Mouse (Mus musculus) heart, postnatal 0 days (tissue): ENCODE measurements around the gene Tmem132c. TPM values are rescaled to one million over a fixed set of nuclear protein-coding genes. Genes with fewer than 3 reads are reported as not detected.

ENCODE experiments used
- ATAC-seq: fragments of 200-750 bp; cut with Nextera tagmentation; 2 replicates; pipeline ENCODE4 v1.8.0; 2017; ENCODE audit warnings: low read depth, moderate number of reproducible peaks, moderate library complexity; ENCODE audit not compliant: insufficient read depth
- DNase-seq: peaks from one replicate; pipeline ENCODE4 v3.0.0-alpha.2; 2016; ENCODE audit warnings: low spot score
- H3K27ac ChIP-seq: fragments of 300-500 bp; sonication (generic); 2 replicates; pipeline ENCODE4 v1.5.1; 2014; ENCODE audit warnings: low read depth, mild to moderate bottlenecking
- H3K27me3 ChIP-seq: fragments of 300-500 bp; sonication (generic); 2 replicates; pipeline ENCODE4 v1.6.1; 2014; ENCODE audit warnings: low read length, mixed read lengths; ENCODE audit not compliant: control insufficient read depth, insufficient read depth
- H3K36me3 ChIP-seq: fragments of 300-500 bp; sonication (generic); replicated peaks from 2 replicates; pipeline ENCODE4 v1.6.1; 2014; ENCODE audit warnings: low read length, mixed read lengths; ENCODE audit not compliant: control insufficient read depth, insufficient read depth
- H3K4me1 ChIP-seq: fragments of 300-500 bp; sonication (generic); 2 replicates; pipeline ENCODE4 v1.6.1; 2014; ENCODE audit warnings: antibody characterized with exemption; ENCODE audit not compliant: control insufficient read depth, insufficient read depth
- H3K4me2 ChIP-seq: fragments of 300-500 bp; sonication (generic); 2 replicates; pipeline ENCODE4 v1.6.1; 2014; ENCODE audit warnings: low read depth, mild to moderate bottlenecking, low read length, moderate library complexity
- H3K4me3 ChIP-seq: fragments of 300-500 bp; sonication (generic); 2 replicates; pipeline ENCODE4 v1.5.1; 2014; ENCODE audit warnings: low read depth, low read length
- H3K9ac ChIP-seq: fragments of 300-500 bp; sonication (generic); replicated peaks from 2 replicates; pipeline ENCODE4 v1.6.1; 2014; ENCODE audit warnings: low read depth, low read length, mixed read lengths
- H3K9me3 ChIP-seq: fragments of 300-500 bp; sonication (generic); replicated peaks from 2 replicates; pipeline ENCODE4 v1.6.1; 2016; ENCODE audit warnings: low read length; ENCODE audit not compliant: control insufficient read depth
- CTCF ChIP-seq: IDR thresholded peaks from 2 replicates; pipeline ENCODE4 v1.5.1; 2016; ENCODE audit warnings: antibody characterized with exemption, control low read depth, low read depth
- EP300 ChIP-seq: IDR thresholded peaks from 2 replicates; pipeline ENCODE4 v1.6.1; 2016; ENCODE audit warnings: antibody characterized with exemption, low read depth
- WGBS: fragments of 180-500 bp; shearing (Covaris S2); extraction: QIAGEN DNeasy Blood & Tissue Kit; methylation state at CpG from one replicate; pipeline ENCODE4 v1.1.7; 2014; 5-methylcytosine and 5-hydroxymethylcytosine counted together
- polyA plus RNA-seq: library from polyadenylated mRNA; unstranded; fragments of >200 nt; fragmentation: Nextera tagmentation; extraction: Ambion mirVana; gene quantifications from 2 replicates; pipeline ENCODE4 v1.2.1, GENCODE M21; 2015
- total RNA-seq: library from RNA; depleted of rRNA; stranded (reverse); fragments of >200 nt; gene quantifications from 2 replicates; pipeline ENCODE4 v1.2.3, GENCODE M21; 2014; ENCODE audit warnings: low replicate concordance

The Tmem132c gene
- total and polyA plus RNA-seq, 2 experiments from 2014 or later, result 0.16 to 1.0 TPM

GRCm38 (mm10) chr5:127336048-127336907 is 94.7 kb downstream of the Tmem132c start:
- no peak for ATAC-seq
- no peak overlapping the region for H3K9ac ChIP-seq
- no peak overlapping the region for H3K27ac ChIP-seq

GRCm38 (mm10) chr5:127336908-127337265 is 95.3 kb downstream of the Tmem132c start:
- no peak overlapping the region for H3K4me2 ChIP-seq
- H3K9me3 ChIP-seq, result no peaks in the 10 kb centered on the region
- no peaks in the 10 kb centered on the region for H3K36me3 ChIP-seq

More at GRCm38 (mm10) chr5:127336048-127336907, 94.7 kb downstream of the Tmem132c start:
- H3K4me1 ChIP-seq, result 0 out of 2 replicates have a peak, but pooled peaks cover 3% of the 10 kb centered on the region
- H3K36me3 ChIP-seq, result no peaks in the 10 kb centered on the region
- H3K9me3 ChIP-seq, result no peaks in the 10 kb centered on the region
- DNase-seq, result no peak
- 15% methylated on average over 15 of the region's 15 CpGs for WGBS
- no peak overlapping the region for H3K4me3 ChIP-seq
- TF ChIP-seq CTCF (no peak), EP300 (no peak)
- no peak overlapping the region for H3K4me2 ChIP-seq
- no peaks in the 10 kb centered on the region for H3K27me3 ChIP-seq

GRCm38 (mm10) chr5:127339016-127339435 is 97.4 kb downstream of the Tmem132c start:
- no peak overlapping the region for H3K4me3 ChIP-seq
- WGBS, result 16% methylated on average over 5 of the region's 5 CpGs
- H3K9ac ChIP-seq, result no peak overlapping the region
- H3K4me2 ChIP-seq, result no peak overlapping the region
- H3K27ac ChIP-seq, result no peak overlapping the region
- no peak for DNase-seq
- H3K27me3 ChIP-seq, result no peaks in the 10 kb centered on the region
- H3K4me1 ChIP-seq, result 0 out of 2 replicates have a peak, but pooled peaks cover 3% of the 10 kb centered on the region
- no peak for ATAC-seq
- no peak for TF ChIP-seq CTCF
- TF ChIP-seq EP300, result no peak
- no peaks in the 10 kb centered on the region for H3K36me3 ChIP-seq
- no peaks in the 10 kb centered on the region for H3K9me3 ChIP-seq

More at GRCm38 (mm10) chr5:127336908-127337265, 95.3 kb downstream of the Tmem132c start:
- Histone ChIP-seq H3K4me3 (no peak overlapping the region), H3K4me1 (0 out of 2 replicates have a peak, but pooled peaks cover 3% of the 10 kb centered on the region), H3K27me3 (no peaks in the 10 kb centered on the region), H3K27ac (no peak overlapping the region), H3K9ac (no peak overlapping the region)
- DNase-seq, result no peak
- TF ChIP-seq EP300 (no peak), CTCF (no peak)
- 50% methylated on average over 5 of the region's 5 CpGs for WGBS
- ATAC-seq, result no peak

GRCm38 (mm10) chr5:127341158-127341557 is 99.5 kb downstream of the Tmem132c start:
- ATAC-seq, result no peak
- H3K27me3 ChIP-seq, result no peaks in the 10 kb centered on the region
- TF ChIP-seq CTCF (no peak), EP300 (no peak)
- no peak overlapping the region for H3K4me2 ChIP-seq
- H3K9me3 ChIP-seq, result no peaks in the 10 kb centered on the region
- H3K4me1 ChIP-seq, result 0 out of 2 replicates have a peak, but pooled peaks cover 3% of the 10 kb centered on the region
- H3K9ac ChIP-seq, result no peak overlapping the region
- no peak for DNase-seq
- H3K36me3 ChIP-seq, result no peaks in the 10 kb centered on the region
- H3K27ac ChIP-seq, result no peak overlapping the region
- H3K4me3 ChIP-seq, result no peak overlapping the region
- WGBS, result 36% methylated on average over 3 of the region's 3 CpGs

GRCm38 (mm10) chr5:127344721-127345120 is 103.1 kb downstream of the Tmem132c start:
- DNase-seq (no peak), ATAC-seq (no peak)
- no peak overlapping the region for H3K27ac ChIP-seq
- H3K4me3 ChIP-seq, result no peak overlapping the region
- 36% methylated on average over 2 of the region's 2 CpGs for WGBS
- no peaks in the 10 kb centered on the region for H3K9me3 ChIP-seq
- no peaks in the 10 kb centered on the region for H3K27me3 ChIP-seq
- no peak overlapping the region for H3K4me2 ChIP-seq
- no peaks in the 10 kb centered on the region for H3K36me3 ChIP-seq
- H3K4me1 ChIP-seq, result no peaks in the 10 kb centered on the region
- TF ChIP-seq CTCF (no peak), EP300 (no peak)
- H3K9ac ChIP-seq, result no peak overlapping the region
